Mouse (Mus musculus) lung, embryonic 14.5 days (tissue): ENCODE data around the gene Etv6. TPM values are rescaled to one million over a fixed set of nuclear protein-coding genes. Genes with fewer than 3 reads are reported as not detected.

Experiments used
- ATAC-seq: fragments of 200-750 bp; cut with Nextera tagmentation; 2 replicates; pipeline ENCODE4 v1.8.0; 2017; ENCODE audit warnings: mild to moderate bottlenecking, moderate TSS enrichment, moderate library complexity; ENCODE audit not compliant: insufficient read depth
- DNase-seq: peaks from one replicate; pipeline ENCODE4 v3.0.0-alpha.2; 2015
- H3K27ac ChIP-seq: fragments of 300-500 bp; sonication (generic); 2 replicates; pipeline ENCODE4 v1.5.1; 2014; ENCODE audit warnings: low read depth, mild to moderate bottlenecking, moderate library complexity
- H3K27me3 ChIP-seq: fragments of 300-500 bp; sonication (generic); 2 replicates; pipeline ENCODE4 v1.6.1; 2014; ENCODE audit warnings: low read length, control low read depth; ENCODE audit not compliant: insufficient read depth
- H3K36me3 ChIP-seq: fragments of 300-500 bp; sonication (generic); 2 replicates; pipeline ENCODE4 v1.6.1; 2014; ENCODE audit warnings: control low read depth; ENCODE audit not compliant: insufficient read depth
- H3K4me1 ChIP-seq: fragments of 300-500 bp; sonication (generic); 2 replicates; pipeline ENCODE4 v1.6.1; 2014; ENCODE audit warnings: antibody characterized with exemption, control low read depth; ENCODE audit not compliant: insufficient read depth
- H3K4me2 ChIP-seq: fragments of 300-500 bp; sonication (generic); 2 replicates; pipeline ENCODE4 v1.6.1; 2014; ENCODE audit warnings: mild to moderate bottlenecking
- H3K4me3 ChIP-seq: fragments of 300-500 bp; sonication (generic); 2 replicates; pipeline ENCODE4 v1.5.1; 2014; ENCODE audit warnings: low read depth, low read length
- H3K9ac ChIP-seq: fragments of 300-500 bp; sonication (generic); 2 replicates; pipeline ENCODE4 v1.6.1; 2014
- H3K9me3 ChIP-seq: fragments of 300-500 bp; sonication (generic); 2 replicates; pipeline ENCODE4 v1.6.1; 2016; ENCODE audit warnings: low read depth, low read length, control low read depth
- CTCF ChIP-seq: IDR thresholded peaks from 2 replicates; pipeline ENCODE4 v1.5.1; 2016; ENCODE audit warnings: antibody characterized with exemption, low read depth
- WGBS: fragments of 180-500 bp; shearing (Covaris S2); extraction: QIAGEN DNeasy Blood & Tissue Kit; methylation state at CpG from one replicate; pipeline ENCODE4 v1.1.7; 2014; 5-methylcytosine and 5-hydroxymethylcytosine counted together
- polyA plus RNA-seq: library from polyadenylated mRNA; unstranded; fragments of >200 nt; fragmentation: Nextera tagmentation; extraction: Ambion mirVana; gene quantifications from 2 replicates; pipeline ENCODE4 v1.2.1, GENCODE M21; 2014

Etv6 gene
- polyA plus RNA-seq, 1 experiment from 2014 or later = 21.4 TPM

- H3K9ac ChIP-seq = no peak overlapping the region
- TF ChIP-seq CTCF = no peak
- ATAC-seq = no peak
- no peak overlapping the region for H3K4me3 ChIP-seq
- no peak for DNase-seq
- no peak overlapping the region for H3K27ac ChIP-seq
- no peaks in the 10 kb centered on the region for H3K9me3 ChIP-seq
- no peaks in the 10 kb centered on the region for H3K27me3 ChIP-seq
- H3K4me2 ChIP-seq = no peak overlapping the region
- peaks cover 8% of the 10 kb centered on the region for H3K4me1 ChIP-seq
- WGBS = 61% methylated on average over 6 of the region's 6 CpGs
- no peaks in the 10 kb centered on the region for H3K36me3 ChIP-seq
These were observed 137.9 kb downstream of the Etv6 start for GRCm38 (mm10) chr6:134173439-134173838.

- peaks cover 7% of the 10 kb centered on the region for H3K4me1 ChIP-seq
- H3K9ac ChIP-seq = no peak overlapping the region; the same call in 1 of the 2 replicates
These were observed 139.6 kb downstream of the Etv6 start for GRCm38 (mm10) chr6:134175059-134175458.

GRCm38 (mm10) chr6:134177196-134177595 is 141.7 kb downstream of the Etv6 start:
- DNase-seq = no peak

More at GRCm38 (mm10) chr6:134175059-134175458, 139.6 kb downstream of the Etv6 start:
- WGBS = 35% methylated on average over 9 of the region's 9 CpGs
- Histone ChIP-seq H3K27me3 (no peaks in the 10 kb centered on the region), H3K4me3 (no peak overlapping the region), H3K27ac (peak overlapping the region; percentile 30), H3K36me3 (no peaks in the 10 kb centered on the region), H3K9me3 (no peaks in the 10 kb centered on the region), H3K4me2 (0 out of 2 replicates have a peak overlapping the region, but pooled peaks have one; percentile 13)
- TF ChIP-seq CTCF = no peak
- no peak for ATAC-seq
- no peak for DNase-seq

GRCm38 (mm10) chr6:134182301-134182948 is 146.9 kb downstream of the Etv6 start:
- TF ChIP-seq CTCF = no peak

More at GRCm38 (mm10) chr6:134177196-134177595, 141.7 kb downstream of the Etv6 start:
- Histone ChIP-seq H3K9me3 (no peaks in the 10 kb centered on the region), H3K4me3 (no peak overlapping the region), H3K27me3 (no peaks in the 10 kb centered on the region), H3K9ac (no peak overlapping the region), H3K4me1 (peaks cover 6% of the 10 kb centered on the region; the same call in 1 of the 2 replicates), H3K4me2 (no peak overlapping the region), H3K36me3 (no peaks in the 10 kb centered on the region), H3K27ac (no peak overlapping the region)
- 67% methylated on average over 5 of the region's 5 CpGs for WGBS
- TF ChIP-seq CTCF = no peak
- ATAC-seq = no peak

GRCm38 (mm10) chr6:134183592-134184342 is 148.3 kb downstream of the Etv6 start:
- no peaks in the 10 kb centered on the region for H3K36me3 ChIP-seq
- H3K9me3 ChIP-seq = no peaks in the 10 kb centered on the region
- no peak overlapping the region for H3K9ac ChIP-seq
- TF ChIP-seq CTCF = peak; percentile 20; the same call in 1 of the 2 replicates
- WGBS = 58% methylated on average over 11 of the region's 11 CpGs
- DNase-seq = no peak
- H3K4me2 ChIP-seq = no peak overlapping the region
- H3K27me3 ChIP-seq = no peaks in the 10 kb centered on the region
- no peak for ATAC-seq
- H3K4me1 ChIP-seq = peaks cover 33% of the 10 kb centered on the region
- peak overlapping the region; percentile 32 for H3K27ac ChIP-seq
- no peak overlapping the region for H3K4me3 ChIP-seq

More at GRCm38 (mm10) chr6:134182301-134182948, 146.9 kb downstream of the Etv6 start:
- H3K9ac ChIP-seq = no peak overlapping the region
- H3K36me3 ChIP-seq = no peaks in the 10 kb centered on the region
- H3K27me3 ChIP-seq = no peaks in the 10 kb centered on the region
- H3K9me3 ChIP-seq = no peaks in the 10 kb centered on the region
- DNase-seq (peak; percentile 67), ATAC-seq (peak; percentile 21; the same call in 1 of the 2 replicates)
- H3K4me3 ChIP-seq = no peak overlapping the region
- peak overlapping the region; percentile 55; the same call in 1 of the 2 replicates for H3K27ac ChIP-seq
- WGBS = 51% methylated on average over 17 of the region's 17 CpGs
- H3K4me1 ChIP-seq = peaks cover 27% of the 10 kb centered on the region
- 0 out of 2 replicates have a peak overlapping the region, but pooled peaks have one; percentile 4 for H3K4me2 ChIP-seq

GRCm38 (mm10) chr6:134186286-134186903 is 150.9 kb downstream of the Etv6 start:
- WGBS = 23% methylated on average over 6 of the region's 6 CpGs
- H3K9ac ChIP-seq = no peak overlapping the region
- peaks cover 48% of the 10 kb centered on the region for H3K4me1 ChIP-seq
- H3K27ac ChIP-seq = peak overlapping the region; percentile 67; the same call in 1 of the 2 replicates
- no peaks in the 10 kb centered on the region for H3K27me3 ChIP-seq
- no peak for ATAC-seq
- DNase-seq = peak; percentile 80
- no peaks in the 10 kb centered on the region for H3K36me3 ChIP-seq
- TF ChIP-seq CTCF = no peak
- H3K9me3 ChIP-seq = no peaks in the 10 kb centered on the region
- no peak overlapping the region for H3K4me3 ChIP-seq
- H3K4me2 ChIP-seq = no peak overlapping the region
